Mouse (Mus musculus): ENCODE measurements at regions not wholly inside any gene's neighbourhood (a gene's known extent, or its start where the extent isn't known, plus 50 kb on each side); places are given as distances from the start of the nearest gene placed in this dataset.

- no peaks in the 10 kb centered on the region for H3K9me3 ChIP-seq (replicated peaks; ENCODE audit: control insufficient read depth, low read length)
- H3K36me3 ChIP-seq (ENCODE audit: control insufficient read depth, insufficient read depth, low read length) = no peaks in the 10 kb centered on the region; the same call in 1 of the 2 replicates
- no peak overlapping the region for H3K9ac ChIP-seq (ENCODE audit: low read depth, low read length)
- H3K4me2 ChIP-seq = no peak overlapping the region
- ATAC-seq (replicated peaks; ENCODE audit: insufficient number of reproducible peaks, low FRiP score, low TSS enrichment) = no peak
- no peak overlapping the region for H3K27ac ChIP-seq (ENCODE audit: low read depth, low read length)
- 71% methylated on average over 4 of the region's 4 CpGs for WGBS (ENCODE audit: insufficient replicate concordance)
- no peaks in the 10 kb centered on the region for H3K27me3 ChIP-seq (ENCODE audit: control insufficient read depth, insufficient read depth, low read length)
- no peak overlapping the region for H3K4me3 ChIP-seq (ENCODE audit: low read depth, low read length)
- no peaks in the 10 kb centered on the region for H3K4me1 ChIP-seq (ENCODE audit: control insufficient read depth, insufficient read depth, low read length)
Measured at GRCm38 (mm10) chr15:7725505-7725904, 85.1 kb upstream of the Gdnf start.

- no peaks in the 10 kb centered on the region for H3K36me3 ChIP-seq (ENCODE audit: control insufficient read depth, insufficient read depth, low read length)
- no peak overlapping the region for H3K4me3 ChIP-seq (ENCODE audit: low read depth, low read length)
- no peaks in the 10 kb centered on the region for H3K9me3 ChIP-seq (replicated peaks; ENCODE audit: control insufficient read depth, low read length)
- no peaks in the 10 kb centered on the region for H3K27me3 ChIP-seq (ENCODE audit: control insufficient read depth, insufficient read depth, low read length)
- H3K4me2 ChIP-seq = no peak overlapping the region
- 88% methylated on average over 4 of the region's 4 CpGs for WGBS (ENCODE audit: insufficient replicate concordance)
- H3K4me1 ChIP-seq (ENCODE audit: control insufficient read depth, insufficient read depth, low read length) = no peaks in the 10 kb centered on the region
- ATAC-seq (replicated peaks; ENCODE audit: insufficient number of reproducible peaks, low FRiP score, low TSS enrichment) = no peak
- H3K27ac ChIP-seq (ENCODE audit: low read depth, low read length) = no peak overlapping the region
- no peak overlapping the region for H3K9ac ChIP-seq (ENCODE audit: low read depth, low read length)
Measured at GRCm38 (mm10) chr15:7747586-7747985, 63.1 kb upstream of the Gdnf start.

- ATAC-seq (replicated peaks; ENCODE audit: insufficient number of reproducible peaks, low FRiP score, low TSS enrichment) = no peak
- WGBS (ENCODE audit: insufficient replicate concordance) = 81% methylated on average over 5 of the region's 5 CpGs
Measured at GRCm38 (mm10) chr15:7750441-7750840, 60.2 kb upstream of the Gdnf start.

More at GRCm38 (mm10) chr15:7750441-7750840, 60.2 kb upstream of the Gdnf start:
- Histone ChIP-seq H3K4me1 (ENCODE audit: control insufficient read depth, insufficient read depth, low read length) (no peaks in the 10 kb centered on the region), H3K9me3 (replicated peaks; ENCODE audit: control insufficient read depth, low read length) (no peaks in the 10 kb centered on the region), H3K36me3 (ENCODE audit: control insufficient read depth, insufficient read depth, low read length) (no peaks in the 10 kb centered on the region), H3K9ac (ENCODE audit: low read depth, low read length) (no peak overlapping the region), H3K27ac (ENCODE audit: low read depth, low read length) (no peak overlapping the region), H3K4me2 (no peak overlapping the region), H3K4me3 (ENCODE audit: low read depth, low read length) (no peak overlapping the region), H3K27me3 (ENCODE audit: control insufficient read depth, insufficient read depth, low read length) (no peaks in the 10 kb centered on the region)
